Mouse (Mus musculus): ENCODE measurements around the gene Hoxa1.

Hoxa1 gene

DNA sequence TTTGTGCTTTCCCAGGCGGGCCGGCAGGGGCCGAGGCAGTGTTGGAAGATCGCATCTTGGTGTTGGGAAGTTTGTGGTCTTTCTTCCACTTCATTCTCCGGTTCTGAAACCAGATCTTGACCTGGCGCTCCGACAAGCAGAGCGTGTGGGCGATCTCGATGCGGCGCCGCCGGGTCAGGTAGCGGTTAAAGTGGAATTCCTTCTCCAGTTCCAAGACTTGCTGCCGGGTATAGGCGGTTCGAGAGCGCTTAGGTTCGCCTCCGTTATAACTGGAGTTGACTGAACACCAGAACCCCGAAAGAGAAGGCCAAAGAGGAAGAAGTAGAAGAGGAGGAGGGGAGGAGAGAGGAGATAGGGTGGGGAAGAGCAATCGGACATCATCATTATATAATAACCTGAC is 32.3 kb upstream of the Hoxa1 start:
- no peak for DNase-seq (ENCODE audit: extremely low spot score, low read depth, low spot score)

DNA sequence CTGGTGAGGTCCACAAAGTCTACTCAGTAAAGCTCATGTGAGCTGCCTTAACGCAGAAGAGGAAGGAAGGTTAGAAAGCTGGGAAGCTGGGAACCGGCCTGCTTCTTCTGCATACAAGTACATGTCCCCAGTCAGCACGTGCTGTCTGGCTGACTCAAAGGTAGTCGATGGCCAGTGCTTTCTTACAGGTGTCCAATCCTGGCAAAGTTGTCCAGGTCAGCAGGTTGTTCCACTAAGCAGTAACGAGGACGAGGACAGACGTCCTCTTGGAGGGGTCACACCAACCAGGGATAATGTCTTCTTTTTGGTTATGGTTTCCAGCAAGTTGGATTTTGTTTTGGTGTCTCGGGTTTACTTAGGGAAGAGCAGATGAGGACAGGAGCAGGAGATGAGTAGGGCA is 31.8 kb upstream of the Hoxa1 start:
- no peak for DNase-seq (ENCODE audit: extremely low spot score, low read depth, low spot score)

DNA sequence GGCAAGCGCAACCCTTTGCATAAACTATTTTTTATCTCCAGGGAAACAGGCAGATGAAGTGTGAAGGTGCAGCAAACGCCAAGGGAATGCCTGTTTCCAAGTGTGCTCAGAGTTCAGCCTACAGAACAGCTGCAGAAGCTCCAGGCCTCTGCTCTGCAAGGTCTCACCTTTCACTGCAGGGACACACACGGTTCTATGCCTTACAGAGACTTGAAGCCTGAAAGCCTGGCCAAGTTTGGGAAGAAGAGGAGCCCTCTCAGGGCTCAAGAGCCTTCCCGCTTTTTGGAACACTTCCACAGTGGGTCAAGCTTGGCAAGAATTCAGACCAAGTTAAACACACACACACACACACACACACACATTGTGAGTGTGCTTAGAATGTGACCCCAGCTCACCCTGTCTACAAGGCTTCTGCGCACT is 31.1 kb upstream of the Hoxa1 start:
- DNase-seq (ENCODE audit: extremely low spot score, low read depth, low spot score): no peak

DNA sequence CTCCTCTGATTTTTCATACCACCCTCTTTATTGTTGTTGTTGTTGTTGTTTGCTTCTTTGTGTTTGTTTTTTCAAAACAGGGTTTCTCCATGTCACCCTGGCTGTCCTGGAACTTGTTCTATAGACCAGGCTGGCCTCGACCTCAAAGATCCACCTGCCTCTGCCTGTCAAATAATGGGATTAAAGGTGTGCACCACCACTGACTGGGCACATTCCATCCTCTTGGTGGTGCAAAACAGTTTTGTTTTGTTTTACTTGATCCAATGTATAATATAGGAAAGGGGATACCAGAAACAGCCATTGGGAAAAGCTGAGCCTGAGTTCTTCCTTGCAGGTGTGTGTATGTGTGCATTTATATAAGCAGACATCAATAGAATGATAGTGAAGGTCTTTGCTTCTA is 28.4 kb upstream of the Hoxa1 start:
- DNase-seq (ENCODE audit: extremely low spot score, low read depth, low spot score): no peak

DNA sequence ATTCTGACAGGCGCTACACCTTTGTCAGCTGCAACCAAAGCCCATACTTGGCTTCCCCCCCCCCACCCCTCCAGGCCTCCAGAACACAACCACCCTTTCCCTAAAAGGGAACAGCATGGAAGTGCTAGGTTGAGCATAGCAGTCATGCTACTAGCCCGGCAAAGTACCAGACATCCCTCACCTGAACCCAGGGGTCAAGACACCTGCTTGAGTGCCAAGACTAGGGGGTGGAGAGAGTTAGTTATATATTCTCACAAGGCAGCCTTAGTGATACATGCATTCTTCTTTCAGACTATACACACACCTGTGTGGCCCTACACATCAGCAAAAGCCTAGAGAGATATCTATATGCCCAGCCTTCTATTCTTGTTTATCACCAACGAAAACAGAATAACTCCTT is 27.7 kb upstream of the Hoxa1 start:
- no peak for DNase-seq (ENCODE audit: extremely low spot score, low read depth, low spot score)

DNA sequence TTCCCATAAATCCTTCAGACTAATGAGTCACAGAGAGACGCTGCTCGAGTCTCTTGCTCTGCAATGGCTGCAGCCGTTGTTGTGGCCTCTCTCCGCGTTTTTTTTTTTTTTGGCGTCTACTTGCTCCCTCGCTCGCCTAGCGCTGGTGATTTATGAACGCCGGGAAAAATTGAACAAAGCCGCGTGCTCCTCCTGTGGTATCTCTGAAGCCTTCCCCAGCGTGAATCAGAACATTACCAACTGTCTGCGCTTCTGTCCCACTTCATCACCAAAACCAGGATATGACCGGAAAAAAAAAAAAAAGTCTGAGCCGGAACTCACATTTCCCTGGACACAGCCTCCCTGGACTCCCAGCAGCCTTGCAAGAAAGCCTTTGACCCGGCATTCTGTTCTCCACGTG is 27.1 kb upstream of the Hoxa1 start:
- no peak for DNase-seq (ENCODE audit: extremely low spot score, low read depth, low spot score)

DNA sequence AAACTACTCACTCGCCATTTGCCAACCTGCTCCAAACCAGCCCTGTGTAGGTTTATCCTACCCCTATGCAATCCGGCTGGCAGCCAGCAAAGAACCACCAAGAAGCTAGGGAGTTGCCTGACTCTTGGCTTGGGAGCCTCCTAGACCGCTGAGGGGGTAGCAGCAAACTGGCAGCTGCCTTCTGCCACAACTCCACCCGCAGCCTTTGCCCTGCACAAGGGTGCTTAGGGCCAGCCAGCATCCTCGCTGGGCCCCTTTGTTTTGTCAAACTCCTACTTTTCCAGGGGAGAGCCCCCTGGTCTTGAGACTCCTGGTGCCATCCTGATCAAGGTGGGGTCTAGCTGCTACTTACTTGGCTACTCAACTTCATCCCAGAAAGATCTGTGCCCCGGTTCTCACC is 26.6 kb upstream of the Hoxa1 start:
- DNase-seq (ENCODE audit: extremely low spot score, low read depth, low spot score): no peak

DNA sequence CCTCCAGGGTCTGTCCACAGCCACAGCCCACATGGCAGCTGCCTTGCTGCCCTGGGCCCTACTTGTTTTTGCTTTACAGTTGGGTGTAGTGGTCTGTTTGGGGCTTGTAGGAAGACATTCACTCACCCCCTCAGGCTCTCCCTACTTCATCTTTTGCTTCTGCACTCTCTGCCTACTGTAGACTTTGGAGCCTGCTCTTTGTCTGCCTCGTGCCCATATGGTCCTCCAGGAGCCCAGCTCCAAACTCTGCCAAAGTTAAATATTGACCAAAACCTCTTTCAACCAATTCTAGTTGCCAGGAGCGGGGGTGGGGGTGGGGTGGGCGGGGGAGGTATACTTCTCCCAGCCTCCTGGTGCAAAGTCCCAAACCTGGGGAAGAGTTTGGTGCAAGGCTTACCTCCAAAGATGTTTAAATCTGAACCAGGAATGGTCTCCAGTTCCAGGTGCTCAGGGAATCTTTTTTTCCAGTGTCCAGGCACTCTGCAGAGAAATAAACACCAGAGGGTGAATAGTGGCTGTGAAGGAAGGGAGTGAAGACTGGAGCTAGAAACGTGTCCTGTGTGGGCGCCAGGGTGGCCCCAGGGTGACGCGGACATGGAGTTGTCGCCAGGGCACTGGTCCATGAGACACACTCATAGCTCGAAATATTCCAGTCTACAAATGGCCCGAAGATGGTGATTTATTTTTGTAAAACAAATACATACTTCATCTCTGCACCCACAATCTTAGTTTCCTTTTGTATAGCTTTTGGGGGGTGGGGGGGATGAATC is 25.4 kb upstream of the Hoxa1 start:
- no peak for DNase-seq (ENCODE audit: extremely low spot score, low read depth, low spot score)

DNA sequence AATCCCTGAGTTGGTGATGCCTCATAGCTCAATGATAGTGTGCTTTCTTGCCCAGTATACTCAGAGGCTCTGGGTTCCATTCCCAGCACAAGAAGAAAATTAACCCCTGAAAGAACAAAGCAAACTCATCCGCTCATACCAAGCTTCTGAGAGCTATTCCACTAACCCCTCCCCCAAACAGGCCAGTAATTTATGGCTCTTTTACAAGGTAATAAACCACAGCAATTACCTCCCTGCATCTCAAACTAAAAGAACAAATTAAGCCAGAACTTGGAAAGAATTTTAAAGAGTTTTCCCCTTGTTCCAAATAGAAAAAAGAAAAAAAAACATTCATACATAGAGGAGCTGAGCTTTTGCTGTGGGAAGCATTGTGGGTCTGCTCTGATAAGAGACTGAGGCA is 24.7 kb upstream of the Hoxa1 start:
- no peak for DNase-seq (ENCODE audit: extremely low spot score, low read depth, low spot score)

DNA sequence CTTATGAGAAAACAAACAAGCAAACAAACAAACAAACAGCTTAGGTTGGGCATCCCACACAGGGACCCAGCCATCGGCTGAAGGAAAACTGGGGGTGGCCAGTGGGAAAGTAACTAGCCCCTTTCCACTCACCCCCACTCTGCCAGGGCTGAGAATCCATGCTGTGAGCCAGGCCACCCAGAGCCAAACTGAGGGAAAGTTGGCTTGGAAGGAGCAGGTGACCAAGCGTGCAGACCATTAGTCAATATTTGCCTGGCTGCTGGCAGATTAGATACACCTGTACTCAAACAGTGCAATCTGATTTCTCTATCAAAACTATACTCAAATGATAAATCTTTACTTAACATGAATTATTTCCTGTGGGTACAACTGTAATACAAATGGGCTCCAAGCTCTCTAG is 23.9 kb upstream of the Hoxa1 start:
- no peak for DNase-seq (ENCODE audit: extremely low spot score, low read depth, low spot score)

DNA sequence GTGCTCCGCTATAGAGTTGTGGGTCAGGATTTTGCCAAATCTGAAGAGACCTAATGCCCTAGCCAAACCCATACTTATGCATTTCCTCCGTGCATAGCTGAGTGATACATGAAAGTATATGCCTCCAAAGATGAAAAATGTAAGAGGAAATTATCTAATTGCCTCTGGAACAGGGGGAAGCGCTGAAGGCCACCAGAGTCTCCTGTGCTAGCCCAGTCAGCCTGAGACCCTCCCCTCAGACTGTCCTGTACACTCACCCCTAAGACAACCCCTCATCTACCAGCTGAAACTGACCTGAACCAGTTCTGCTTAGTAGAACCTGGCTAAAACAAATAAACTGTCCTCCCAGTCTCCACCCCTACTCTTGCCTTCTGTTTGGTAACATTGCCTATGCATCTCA is 22.6 kb upstream of the Hoxa1 start:
- DNase-seq (ENCODE audit: extremely low spot score, low read depth, low spot score): no peak

DNA sequence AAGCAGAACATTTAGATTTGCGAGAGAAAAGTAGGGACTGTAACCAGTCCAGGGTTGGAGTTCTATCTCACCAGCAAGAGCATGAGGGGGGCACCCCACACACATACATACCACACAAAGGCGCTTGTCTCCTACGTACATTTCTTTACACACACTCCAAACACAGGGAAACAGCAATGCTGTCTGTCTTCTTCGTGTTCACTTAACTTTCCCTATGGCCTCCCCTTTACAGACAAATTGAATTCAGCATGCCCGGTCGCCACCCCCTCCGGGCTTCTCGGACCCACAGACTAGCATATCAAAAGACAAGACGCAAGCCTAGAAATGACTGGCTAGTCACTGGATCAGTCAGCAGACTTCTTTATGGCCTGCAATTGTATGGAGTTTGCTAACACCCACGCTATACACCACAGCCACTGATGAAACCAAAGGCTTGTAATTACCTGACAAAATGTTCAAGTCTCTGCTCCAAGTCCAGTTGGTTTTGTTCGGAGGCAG is 22.1 kb upstream of the Hoxa1 start:
- no peak for DNase-seq (ENCODE audit: extremely low spot score, low read depth, low spot score)

DNA sequence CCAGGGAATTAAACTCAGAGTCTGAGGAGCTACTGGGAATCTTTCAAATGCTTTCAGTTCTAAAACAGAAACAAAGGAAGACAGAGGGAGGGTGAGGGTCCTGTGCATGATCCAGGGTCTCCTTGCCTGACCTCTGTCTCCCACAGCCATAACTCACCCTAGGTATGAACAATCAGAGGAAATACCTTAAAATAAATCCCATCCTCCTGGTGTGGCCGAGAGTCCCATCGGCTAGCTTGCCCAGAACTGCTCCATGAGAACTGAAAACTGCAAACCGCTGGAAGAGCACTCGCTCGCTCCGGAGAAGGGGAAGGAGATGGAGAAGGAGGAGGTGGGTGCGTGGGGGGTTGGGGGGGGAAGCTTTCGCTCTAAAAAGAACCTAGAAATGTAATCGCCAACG is 21.6 kb upstream of the Hoxa1 start:
- no peak for DNase-seq (ENCODE audit: extremely low spot score, low read depth, low spot score)

DNA sequence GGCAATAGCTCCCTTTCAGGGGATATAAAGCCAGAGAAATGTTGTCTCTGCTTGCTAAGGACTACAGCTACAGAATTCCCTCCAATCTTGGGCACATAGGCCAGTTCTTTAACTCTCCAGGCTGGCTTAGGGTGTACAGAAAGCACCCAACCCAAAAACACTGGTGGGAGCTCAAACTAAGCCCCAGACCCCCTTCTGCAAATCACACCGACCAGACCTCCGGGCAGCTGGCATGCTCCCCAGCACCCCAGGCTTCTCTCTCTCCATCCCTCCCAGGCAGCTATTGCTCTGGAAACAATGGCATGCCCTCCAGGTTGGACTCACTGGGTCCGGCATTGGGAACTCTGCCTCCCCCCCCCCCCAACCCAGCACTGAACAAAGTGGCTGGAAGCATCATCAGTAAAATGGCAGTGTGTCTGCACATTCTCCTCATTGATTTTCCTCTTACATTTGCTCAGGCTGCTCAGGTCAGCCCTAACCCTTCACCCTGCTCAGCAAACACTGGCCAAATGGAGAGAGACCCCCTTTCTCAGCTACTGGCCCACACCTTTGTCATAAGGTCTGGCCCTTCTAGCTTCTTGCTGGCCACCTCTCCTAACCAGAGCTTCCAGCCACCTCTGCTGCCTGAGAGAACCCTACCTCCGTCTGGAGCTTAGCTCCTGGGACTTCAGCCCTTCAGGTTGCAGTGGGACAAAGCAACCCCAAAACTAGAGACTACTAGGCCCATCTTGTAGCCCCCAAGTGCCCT is 21.0 kb upstream of the Hoxa1 start:
- no peak for DNase-seq (ENCODE audit: extremely low spot score, low read depth, low spot score)

DNA sequence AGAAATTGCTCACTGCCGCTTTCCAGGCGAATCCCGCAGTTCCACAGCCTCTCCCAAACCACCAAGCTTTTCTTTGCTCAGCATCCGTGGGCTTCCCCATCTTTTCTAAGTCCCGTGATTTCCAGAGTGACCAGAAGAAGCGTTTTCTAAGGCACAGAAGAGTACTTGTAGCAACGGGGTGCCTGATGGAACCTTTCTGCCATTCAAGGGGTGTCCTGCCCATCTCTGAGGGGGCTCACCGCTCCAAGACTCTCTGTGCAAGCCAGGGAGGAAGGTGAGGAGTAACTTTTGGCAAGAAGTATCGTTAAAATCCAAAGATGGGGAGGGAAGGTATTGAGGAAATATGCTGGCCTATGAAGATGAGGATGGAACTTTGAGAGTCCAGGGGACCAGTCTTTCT is 19.7 kb upstream of the Hoxa1 start:
- DNase-seq (ENCODE audit: extremely low spot score, low read depth, low spot score): no peak

DNA sequence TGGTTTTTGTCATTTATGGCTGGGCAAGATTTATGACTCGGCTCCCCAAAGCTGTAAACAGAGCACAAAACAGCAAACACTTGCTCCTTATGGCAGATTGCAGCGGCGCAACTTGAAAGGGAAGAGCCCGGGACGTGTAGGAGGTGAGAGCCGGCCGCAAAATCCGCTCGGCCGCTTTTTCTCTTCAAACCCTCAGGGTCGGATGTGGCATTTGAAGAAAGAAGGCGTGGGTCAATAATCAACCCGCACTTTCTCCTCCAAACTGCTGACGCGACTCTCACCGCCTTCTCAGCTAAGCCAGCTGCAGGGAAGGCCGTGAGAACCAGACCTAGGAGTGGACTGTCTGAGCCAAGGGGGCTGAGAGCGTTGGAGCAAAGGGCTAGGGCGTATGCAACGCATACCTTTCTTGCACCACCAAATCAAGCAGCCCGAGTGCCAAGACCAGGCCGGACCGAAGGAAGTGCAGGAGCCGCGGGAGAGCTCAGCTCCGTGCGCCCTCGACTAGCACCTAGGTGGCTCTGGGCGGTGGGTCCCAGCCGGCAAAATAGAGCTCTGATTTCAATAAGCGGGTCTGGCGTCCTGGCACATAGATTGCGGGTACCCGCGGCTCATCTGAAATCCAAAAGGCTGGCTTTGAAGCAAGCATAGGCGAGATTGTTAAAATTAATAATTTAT is 19.1 kb upstream of the Hoxa1 start, which contains the start of gene 5730596B20Rik:
TSS of gene 5730596B20Rik (plus strand) at position 438 of the 675 bp plus-strand sequence.
- DNase-seq (ENCODE audit: extremely low spot score, low read depth, low spot score): no peak

DNA sequence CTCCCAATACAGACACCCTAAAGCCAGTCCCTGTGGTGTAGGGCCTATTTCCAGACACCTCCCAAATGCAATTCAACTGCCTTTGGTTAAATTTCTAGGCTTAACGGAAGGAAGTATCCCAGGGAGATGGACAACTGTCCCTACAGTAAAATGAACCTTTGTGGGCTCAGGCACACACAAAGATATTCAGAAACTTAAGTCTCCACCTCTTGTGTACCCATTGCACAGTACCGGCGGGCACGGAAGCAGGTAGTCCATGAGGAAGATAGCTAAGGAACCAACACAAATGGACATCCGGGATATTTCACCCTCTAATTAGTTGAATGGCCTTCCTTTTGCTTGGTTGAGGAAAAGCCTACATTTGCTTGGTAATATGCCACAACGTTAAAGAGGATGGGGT is 18.3 kb upstream of the Hoxa1 start:
- no peak for DNase-seq (ENCODE audit: extremely low spot score, low read depth, low spot score)

DNA sequence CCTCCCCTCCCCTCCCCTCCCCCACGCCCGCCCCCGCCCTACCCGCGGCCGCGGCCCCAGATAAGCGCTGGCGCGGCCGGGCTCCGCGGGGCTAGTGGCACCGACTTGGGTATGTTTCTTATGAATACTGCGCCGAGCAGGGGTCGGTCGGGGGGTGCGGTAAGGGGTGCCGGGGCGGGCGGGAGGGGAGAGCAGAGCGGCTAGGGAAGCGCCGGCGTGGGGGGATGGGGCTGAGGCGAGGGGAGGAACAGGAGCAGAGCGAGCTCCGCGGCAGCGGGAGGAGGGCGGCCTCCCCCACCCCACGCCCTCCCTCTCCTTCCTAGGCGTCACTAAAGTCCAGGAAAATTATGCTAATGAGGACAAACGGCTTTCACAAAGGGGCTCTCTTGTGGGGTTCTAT is 17.7 kb upstream of the Hoxa1 start:
- no peak for DNase-seq (ENCODE audit: extremely low spot score, low read depth, low spot score)

DNA sequence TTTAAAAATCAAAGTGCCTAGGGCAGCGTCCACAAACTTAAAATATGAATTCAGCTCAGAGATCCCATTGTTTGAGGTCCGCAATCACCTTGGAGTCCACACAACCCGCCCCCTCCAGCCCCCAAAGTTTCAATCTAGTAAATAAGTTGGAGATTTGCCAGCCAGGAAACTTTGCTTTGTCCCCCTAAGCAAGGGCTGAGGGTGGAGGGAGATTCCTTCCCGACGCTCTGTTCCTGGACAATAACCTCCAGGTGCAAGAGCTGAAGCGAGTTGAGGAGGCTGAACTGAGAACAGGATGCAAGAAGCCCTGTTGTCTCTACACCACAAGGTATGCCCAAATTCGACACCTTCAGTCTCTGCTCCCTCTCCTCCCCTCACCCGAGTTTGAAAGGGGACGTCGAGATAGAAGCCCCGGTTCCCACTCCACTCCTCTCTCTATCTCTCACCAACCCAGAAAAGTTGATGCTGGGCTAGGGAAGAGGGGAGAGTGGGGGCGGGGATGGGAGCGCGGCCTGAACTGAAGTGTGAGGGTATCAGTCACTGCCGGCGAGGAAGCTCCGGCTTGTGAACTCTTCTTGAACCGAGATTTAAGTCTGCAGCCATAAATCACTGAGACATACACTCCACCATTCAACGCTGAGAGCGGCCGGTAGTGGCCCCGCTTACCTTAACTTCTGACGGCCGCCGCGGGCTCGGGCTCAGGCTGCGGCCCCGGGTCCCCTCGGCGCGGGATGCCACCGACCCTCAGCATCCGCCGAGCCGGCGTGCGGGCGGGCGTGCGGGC is 17.0 kb upstream of the Hoxa1 start:
- no peak for DNase-seq (ENCODE audit: extremely low spot score, low read depth, low spot score)

DNA sequence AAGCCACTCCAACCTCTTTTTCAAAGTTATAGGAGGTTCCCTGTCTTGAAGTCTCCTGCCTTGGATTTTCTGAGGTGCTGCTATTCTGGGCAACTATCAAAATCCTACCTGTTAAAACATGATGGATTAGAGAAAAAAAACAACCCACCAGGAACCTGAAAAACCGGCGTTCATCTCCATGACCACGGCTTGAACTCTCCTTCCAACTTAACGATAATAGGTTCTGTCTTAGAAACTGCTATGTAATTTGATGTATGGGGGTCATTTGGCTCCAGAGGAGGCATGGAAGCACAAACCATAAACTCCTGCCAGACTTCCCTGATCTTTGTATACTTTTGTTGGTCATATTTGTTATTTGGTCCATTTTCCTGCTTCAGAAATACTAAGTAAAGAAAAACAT is 15.5 kb upstream of the Hoxa1 start:
- DNase-seq (ENCODE audit: extremely low spot score, low read depth, low spot score): no peak

DNA sequence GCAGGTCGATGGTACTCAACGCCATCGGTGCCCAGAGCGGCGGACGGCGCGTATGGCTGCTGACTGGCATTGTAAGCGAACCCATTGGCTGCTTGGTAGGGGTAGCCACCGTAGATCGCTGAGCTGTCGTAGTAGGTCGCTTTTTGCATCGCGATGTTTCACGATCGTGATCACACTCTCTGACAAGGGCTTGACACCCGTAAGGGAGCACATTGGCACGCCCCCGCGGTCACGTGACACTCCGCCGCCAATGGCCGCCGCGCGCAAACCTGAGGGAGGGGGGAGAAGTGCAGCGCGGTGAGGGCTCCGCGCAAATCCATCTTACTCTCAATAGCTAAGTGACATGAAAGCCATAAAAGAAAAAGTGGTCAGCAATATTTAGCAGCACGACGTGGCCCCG is 14.4 kb upstream of the Hoxa1 start:
- no peak for DNase-seq (ENCODE audit: extremely low spot score, low read depth, low spot score)
